Mouse (Mus musculus): ENCODE data around the gene Btaf1. TPM values are rescaled to one million over a fixed set of nuclear protein-coding genes. Genes with fewer than 3 reads are reported as not detected.
"Not testable (repeated sequence)": the region's sequence is repeated elsewhere in the genome, so short reads cannot be mapped to it uniquely, and the experiment has no call there.

Btaf1 gene
- total RNA-seq, 2 experiments from 2014 or later = 24.9 to 25.5 TPM

GRCm38 (mm10) chr19:36918441-36919301 is 7.2 kb upstream of the Btaf1 start:
- intact Hi-C loops (cut with DNase I) = loop anchor here (2.0 to 5.0 kb wide), 2 partner anchors 439 to 458 kb away; partner anchors contain the start of gene Kif11

GRCm38 (mm10) chr19:36919466-36919865 is 6.4 kb upstream of the Btaf1 start, which contains the start of gene Fgfbp3:
Gene Fgfbp3, minus strand, starts transcription at chr19:36919615.
- intact Hi-C loops (cut with DNase I) = loop anchor here (2.0 to 5.0 kb wide), 2 partner anchors 438 to 457 kb away; partner anchors contain the start of gene Kif11

More at GRCm38 (mm10) chr19:36918441-36919301, 7.2 kb upstream of the Btaf1 start:
- DNase-seq (ENCODE audit: low spot score in 2 of 2) = peak; percentile 80 to 85

GRCm38 (mm10) chr19:36922015-36922414 is 3.9 kb upstream of the Btaf1 start:
- DNase-seq (ENCODE audit: low spot score in 2 of 2) = peak in 1 of 2 experiments; percentile 19
- intact Hi-C loops (cut with DNase I) = loop anchor here (1.0 kb wide), 1 partner anchor 106 kb away; no protein-coding TSS in a partner anchor

More at GRCm38 (mm10) chr19:36919466-36919865, 6.4 kb upstream of the Btaf1 start, which contains the start of gene Fgfbp3:
- no peak for DNase-seq (ENCODE audit: low spot score in 2 of 2)

- intact Hi-C loops (cut with DNase I) = loop anchor here (1.0 kb wide), 1 partner anchor 107 kb away; no protein-coding TSS in a partner anchor
- no peak for DNase-seq (ENCODE audit: low spot score in 2 of 2)
Measured at GRCm38 (mm10) chr19:36922936-36923335, 2.9 kb upstream of the Btaf1 start.

GRCm38 (mm10) chr19:36926553-36927236 is 816 bp downstream of the Btaf1 start:
- intact Hi-C loops (cut with DNase I) = loop anchor here (2.0 kb wide), 1 partner anchor 338 kb away; no protein-coding TSS in a partner anchor
- DNase-seq (ENCODE audit: low spot score in 2 of 2) = peak in 1 of 2 experiments; percentile 30

- intact Hi-C loops (cut with DNase I) = loop anchor here (2.0 kb wide), 1 partner anchor 337 kb away; no protein-coding TSS in a partner anchor
- no peak for DNase-seq (ENCODE audit: low spot score in 2 of 2)
Measured at GRCm38 (mm10) chr19:36927800-36928361, 2.0 kb downstream of the Btaf1 start.

- no peak for DNase-seq (ENCODE audit: low spot score in 2 of 2)
- intact Hi-C loops (cut with DNase I) = no loop called here
Measured at GRCm38 (mm10) chr19:36929816-36930215, 3.9 kb downstream of the Btaf1 start.

GRCm38 (mm10) chr19:36932097-36932496 is 6.2 kb downstream of the Btaf1 start:
- intact Hi-C loops (cut with DNase I) = no loop called here
- DNase-seq (ENCODE audit: low spot score in 2 of 2) = no peak

- DNase-seq (ENCODE audit: low spot score in 2 of 2) = no peak
- intact Hi-C loops (cut with DNase I) = no loop called here
Measured at GRCm38 (mm10) chr19:36932613-36933012, 6.7 kb downstream of the Btaf1 start.

- DNase-seq (ENCODE audit: low spot score in 2 of 2) = no peak
- intact Hi-C loops (cut with DNase I) = no loop called here
Measured at GRCm38 (mm10) chr19:36936285-36936684, 10.4 kb downstream of the Btaf1 start.

- DNase-seq (ENCODE audit: low spot score in 2 of 2) = no peak
- intact Hi-C loops (cut with DNase I) = no loop called here
Measured at GRCm38 (mm10) chr19:36938008-36938407, 12.1 kb downstream of the Btaf1 start.

- DNase-seq (ENCODE audit: low spot score in 2 of 2) = peak in 1 of 2 experiments; percentile 32
- intact Hi-C loops (cut with DNase I) = no loop called here
Measured at GRCm38 (mm10) chr19:36940064-36940463, 14.2 kb downstream of the Btaf1 start.

GRCm38 (mm10) chr19:36953637-36954206 is 27.8 kb downstream of the Btaf1 start:
- intact Hi-C loops (cut with DNase I) = no loop called here
- DNase-seq (ENCODE audit: low spot score in 2 of 2) = no peak

GRCm38 (mm10) chr19:36958331-36958730 is 32.5 kb downstream of the Btaf1 start:
- intact Hi-C loops (cut with DNase I) = no loop called here
- DNase-seq (ENCODE audit: low spot score in 2 of 2) = no peak

- intact Hi-C loops (cut with DNase I) = no loop called here
- DNase-seq (ENCODE audit: low spot score in 2 of 2) = no peak
Measured at GRCm38 (mm10) chr19:36961320-36961719, 35.4 kb downstream of the Btaf1 start.

- intact Hi-C loops (cut with DNase I); DNase-seq (ENCODE audit: low spot score in 2 of 2): not testable (repeated sequence)
Measured at GRCm38 (mm10) chr19:36962544-36963260, 36.8 kb downstream of the Btaf1 start.

- DNase-seq (ENCODE audit: low spot score in 2 of 2) = no peak
- intact Hi-C loops (cut with DNase I) = no loop called here
Measured at GRCm38 (mm10) chr19:37004557-37004956, 78.7 kb downstream of the Btaf1 start.

- intact Hi-C loops (cut with DNase I) = no loop called here
Measured at GRCm38 (mm10) chr19:37009878-37010281, 84.0 kb downstream of the Btaf1 start.

GRCm38 (mm10) chr19:37013461-37013860 is 87.6 kb downstream of the Btaf1 start:
- no peak for DNase-seq (ENCODE audit: low spot score in 2 of 2)
- intact Hi-C loops (cut with DNase I) = no loop called here

More at GRCm38 (mm10) chr19:37009878-37010281, 84.0 kb downstream of the Btaf1 start:
- DNase-seq (ENCODE audit: low spot score in 2 of 2) = no peak

All from left cerebral cortex, postnatal 25 days (tissue).